In the genomic region with DNA sequence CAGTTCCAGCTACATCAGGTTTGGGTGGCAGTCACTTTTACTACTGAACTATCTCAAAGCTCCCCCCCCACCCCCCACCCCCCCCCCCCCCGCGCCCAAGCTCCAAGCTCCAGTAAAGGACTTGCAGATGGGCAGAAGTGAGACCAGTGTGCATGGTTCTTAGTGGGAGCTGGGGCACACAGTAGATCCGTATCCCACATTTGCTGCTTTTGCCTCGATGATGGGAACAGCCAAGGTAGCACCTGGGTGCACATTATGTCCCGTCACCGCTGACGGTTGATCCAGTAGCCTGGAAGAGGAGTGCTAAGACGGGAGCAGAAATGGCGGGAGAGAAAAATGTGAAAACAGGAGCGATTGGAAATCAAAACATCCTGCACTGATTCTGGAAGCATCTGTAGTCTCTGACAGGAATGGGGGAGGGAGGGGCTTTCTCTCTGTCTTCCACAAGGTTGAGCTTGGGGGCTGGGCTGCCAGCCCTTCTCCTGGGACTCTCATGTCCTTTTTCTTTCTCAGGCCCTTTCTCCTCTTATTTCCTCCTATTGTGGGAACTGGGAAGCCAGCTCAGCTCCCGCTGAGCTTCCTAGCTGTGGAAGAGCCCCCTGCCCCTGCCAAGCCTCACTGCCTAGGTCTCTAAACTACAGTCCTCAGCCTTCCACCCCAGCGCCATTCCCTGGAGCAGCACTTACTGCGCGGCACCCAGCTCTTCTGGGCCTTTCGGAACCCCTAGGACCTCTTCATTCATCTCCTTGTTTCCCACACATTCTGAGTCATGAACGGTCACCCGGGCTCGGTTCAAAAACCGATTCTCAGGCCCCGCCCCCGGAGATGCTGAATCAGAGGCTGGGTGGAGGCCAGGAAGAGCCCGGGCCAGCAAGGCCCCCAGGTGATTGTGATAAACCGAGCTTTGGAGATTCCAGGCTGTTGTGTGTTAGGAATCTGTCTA, we compare ENCODE assay signal across 8 mouse cellular contexts. TPM values are rescaled to one million over a fixed set of nuclear protein-coding genes. Genes with fewer than 3 reads are reported as not detected.
DNase-seq lines count a peak whose midpoint lies in the region; ATAC-seq lines count a peak whose summit lies in the region.

No protein-coding gene starts in this region.

- DNase-seq in 3T3-L1 (ENCODE audit: low read depth, low spot score): peak; percentile 74
- peak; percentile 43 for DNase-seq in adrenal gland, adult 8-10 months
- DNase-seq in lung, postnatal 10 days: peak; percentile 50
- no peak for DNase-seq in thymus, postnatal 36 days

- H3K4me2 ChIP-seq in embryonic facial prominence, embryonic 12.5 days (replicated peaks): peak overlapping the region; percentile 61
- peak overlapping the region; percentile 94 for H3K4me2 ChIP-seq in heart, embryonic 12.5 days
- peak overlapping the region; percentile 62 for H3K4me2 ChIP-seq in kidney, embryonic 14.5 days (replicated peaks; ENCODE audit: low read depth, low read length)
- peak overlapping the region; percentile 54 for H3K4me2 ChIP-seq in stomach, embryonic 15.5 days

- peaks cover 20% of the 10 kb centered on the region for H3K4me1 ChIP-seq in embryonic facial prominence, embryonic 12.5 days
- H3K4me1 ChIP-seq in heart, embryonic 12.5 days (replicated peaks): peaks cover 20% of the 10 kb centered on the region
- H3K4me1 ChIP-seq in kidney, embryonic 14.5 days (ENCODE audit: control insufficient read depth, insufficient read depth, low read length): peaks cover 10% of the 10 kb centered on the region
- peaks cover 17% of the 10 kb centered on the region for H3K4me1 ChIP-seq in stomach, embryonic 15.5 days

- H3K9ac ChIP-seq in embryonic facial prominence, embryonic 12.5 days: peak overlapping the region; percentile 53
- H3K9ac ChIP-seq in heart, embryonic 12.5 days: peak overlapping the region; percentile 72
- peak overlapping the region; percentile 53 for H3K9ac ChIP-seq in kidney, embryonic 14.5 days (ENCODE audit: low read depth, low read length)
- no peak overlapping the region for H3K9ac ChIP-seq in stomach, embryonic 15.5 days

- H3K27ac ChIP-seq in embryonic facial prominence, embryonic 12.5 days: peak overlapping the region; percentile 54; the same call in 1 of the 2 replicates
- peak overlapping the region; percentile 76 for H3K27ac ChIP-seq in heart, embryonic 12.5 days (ENCODE audit: poor library complexity, severe bottlenecking)
- no peak overlapping the region for H3K27ac ChIP-seq in kidney, embryonic 14.5 days (ENCODE audit: low read depth, low read length)
- peak overlapping the region; percentile 36 for H3K27ac ChIP-seq in stomach, embryonic 15.5 days

- H3K9me3 ChIP-seq in embryonic facial prominence, embryonic 12.5 days: no peaks in the 10 kb centered on the region
- H3K9me3 ChIP-seq in heart, embryonic 12.5 days (replicated peaks): no peaks in the 10 kb centered on the region
- no peaks in the 10 kb centered on the region for H3K9me3 ChIP-seq in kidney, embryonic 14.5 days (ENCODE audit: control insufficient read depth, low read length)
- H3K9me3 ChIP-seq in stomach, embryonic 15.5 days: no peaks in the 10 kb centered on the region

- 3% methylated on average over 22 of the region's 23 CpGs for WGBS in embryonic facial prominence, embryonic 12.5 days
- 4% methylated on average over 22 of the region's 23 CpGs for WGBS in heart, embryonic 12.5 days
- 4% methylated on average over 21 of the region's 23 CpGs for WGBS in kidney, embryonic 14.5 days
- WGBS in stomach, embryonic 15.5 days: 7% methylated on average over 22 of the region's 23 CpGs

- ATAC-seq in embryonic facial prominence, embryonic 12.5 days (ENCODE audit: insufficient number of reproducible peaks, insufficient read depth, low FRiP score, low TSS enrichment): 0 out of 2 replicates have a peak, but pooled peaks have one; percentile 42
- ATAC-seq in heart, embryonic 12.5 days (ENCODE audit: insufficient number of reproducible peaks, low FRiP score): peak; percentile 59
- peak; percentile 52 for ATAC-seq in kidney, embryonic 14.5 days (ENCODE audit: low FRiP score, low TSS enrichment)
- peak; percentile 44; the same call in 1 of the 2 replicates for ATAC-seq in stomach, embryonic 15.5 days (ENCODE audit: insufficient read depth, low FRiP score, low read depth)

- H3K36me3 ChIP-seq in embryonic facial prominence, embryonic 12.5 days: no peaks in the 10 kb centered on the region
- H3K36me3 ChIP-seq in heart, embryonic 12.5 days: no peaks in the 10 kb centered on the region
- no peaks in the 10 kb centered on the region for H3K36me3 ChIP-seq in kidney, embryonic 14.5 days (ENCODE audit: control insufficient read depth, insufficient read depth, low read length)
- H3K36me3 ChIP-seq in stomach, embryonic 15.5 days: no peaks in the 10 kb centered on the region

- H3K4me3 ChIP-seq in embryonic facial prominence, embryonic 12.5 days: peak overlapping the region; percentile 31
- peak overlapping the region; percentile 52 for H3K4me3 ChIP-seq in heart, embryonic 12.5 days
- peak overlapping the region; percentile 34 for H3K4me3 ChIP-seq in kidney, embryonic 14.5 days (ENCODE audit: low read length)
- H3K4me3 ChIP-seq in stomach, embryonic 15.5 days (replicated peaks): peak overlapping the region; percentile 28

- no peaks in the 10 kb centered on the region for H3K27me3 ChIP-seq in embryonic facial prominence, embryonic 12.5 days
- H3K27me3 ChIP-seq in heart, embryonic 12.5 days (replicated peaks): no peaks in the 10 kb centered on the region
- H3K27me3 ChIP-seq in kidney, embryonic 14.5 days (ENCODE audit: control insufficient read depth, insufficient read depth, low read length): no peaks in the 10 kb centered on the region
- H3K27me3 ChIP-seq in stomach, embryonic 15.5 days (replicated peaks): no peaks in the 10 kb centered on the region

RNA-seq across cellular contexts. Expression of a gene that starts 10.6 kb away (rescaled TPM):
- 1 to 10 TPM; 2.2 to 5.6 (median 3.6) TPM for total RNA-seq in adrenal gland, adult 8-10 months (2022)
- 10.2 and 10.6 TPM in 2 replicates for polyA plus RNA-seq in embryonic facial prominence, embryonic 12.5 days (2016; fragmentation: Nextera tagmentation; extraction: Ambion mirVana)
- 15.5 and 17.8 TPM in 2 replicates for polyA plus RNA-seq in heart, embryonic 12.5 days (2016; fragmentation: Nextera tagmentation; extraction: Ambion mirVana)
- polyA plus RNA-seq in kidney, embryonic 14.5 days (2014; fragmentation: Nextera tagmentation; extraction: Ambion mirVana): 9.8 and 11.9 TPM in 2 replicates
- polyA plus RNA-seq in stomach, embryonic 15.5 days (2015; fragmentation: Nextera tagmentation; extraction: Ambion mirVana): 7.0 and 8.2 TPM in 2 replicates

Comparison
In these comparisons a context has a peak if more than half of its experiments do, and no peak if none do; other contexts are left out.
1. DNase-seq: peak in 3T3-L1 (single experiment), adrenal gland, adult 8-10 months (single experiment) and lung, postnatal 10 days (single experiment); none in thymus, postnatal 36 days (0 of 2).
2. Peak in every context shown above with its lines, with median percentiles within 50 percentile points of each other: ATAC-seq, H3K4me2 ChIP-seq and H3K4me3 ChIP-seq.